Mouse (Mus musculus): ENCODE measurements around the gene Gm28557. TPM values are rescaled to one million over a fixed set of nuclear protein-coding genes. Genes with fewer than 3 reads are reported as not detected.
"Not testable (repeated sequence)": the region's sequence is repeated elsewhere in the genome, so short reads cannot be mapped to it uniquely, and the experiment has no call there.

Gm28557 gene
- total RNA-seq (2014; rRNA removed) (0.43 and 2.7 TPM in 2 replicates), polyA plus RNA-seq (2015; fragmentation: Nextera tagmentation; extraction: Ambion mirVana) (0.78 and 1.3 TPM in 2 replicates)

GRCm38 (mm10) chr13:67108194-67108820 lies at the start of gene Gm28557:
TSS of gene Gm28557 (minus strand) at chr13:67108604.
- H3K4me1 ChIP-seq (ENCODE audit: insufficient read depth, low read length): no peaks in the 10 kb centered on the region
- DNase-seq (ENCODE audit: low spot score): peak; percentile 98
- no peaks in the 10 kb centered on the region for H3K9me3 ChIP-seq (ENCODE audit: low read length)
- peak within 1 kb of the TSS; percentile 79 for H3K27ac ChIP-seq
- peak within 1 kb of the TSS; percentile 54 for H3K9ac ChIP-seq (replicated peaks; ENCODE audit: low read length)
- H3K36me3 ChIP-seq (ENCODE audit: insufficient read depth, low read length): no peaks in the 10 kb centered on the region
- ATAC-seq: peak; percentile 99
- peak within 1 kb of the TSS; percentile 60 for H3K4me3 ChIP-seq (ENCODE audit: low read length)
- under 1% methylated on average over 17 of the region's 17 CpGs for WGBS
- peak; percentile 93 for TF ChIP-seq CTCF (IDR thresholded peaks at IDR 0.05; ENCODE audit: low read depth)
- H3K27me3 ChIP-seq (ENCODE audit: insufficient read depth, low read length): no peaks in the 10 kb centered on the region
- peak within 1 kb of the TSS; percentile 87 for H3K4me2 ChIP-seq (ENCODE audit: low read depth, low read length)

GRCm38 (mm10) chr13:67128038-67128721 lies 19.8 kb upstream of the Gm28557 start:
- Histone ChIP-seq H3K9ac (replicated peaks; ENCODE audit: low read length) (peak overlapping the region; percentile 74), H3K27ac (peak overlapping the region; percentile 86), H3K4me3 (ENCODE audit: low read length) (peak overlapping the region; percentile 73), H3K4me1 (ENCODE audit: insufficient read depth, low read length) (no peaks in the 10 kb centered on the region), H3K36me3 (ENCODE audit: insufficient read depth, low read length) (no peaks in the 10 kb centered on the region), H3K27me3 (ENCODE audit: insufficient read depth, low read length) (no peaks in the 10 kb centered on the region), H3K4me2 (ENCODE audit: low read depth, low read length) (peak overlapping the region; percentile 79), H3K9me3 (ENCODE audit: low read length) (no peaks in the 10 kb centered on the region)
- ATAC-seq (peak; percentile 98), DNase-seq (ENCODE audit: low spot score) (peak; percentile 95)
- under 1% methylated on average over 18 of the region's 18 CpGs for WGBS
- TF ChIP-seq CTCF (IDR thresholded peaks at IDR 0.05; ENCODE audit: low read depth): peak; percentile 43

- ATAC-seq: peak; percentile 4; the same call in 1 of the 2 replicates
- Histone ChIP-seq H3K4me3 (ENCODE audit: low read length) (peak overlapping the region; percentile 73), H3K27ac (0 out of 2 replicates have a peak overlapping the region, but pooled peaks have one; percentile 4), H3K4me2 (ENCODE audit: low read depth, low read length) (peak overlapping the region; percentile 79), H3K9ac (replicated peaks; ENCODE audit: low read length) (peak overlapping the region; percentile 74; the same call in 1 of the 2 replicates)
- H3K4me1 ChIP-seq (ENCODE audit: insufficient read depth, low read length); H3K36me3 ChIP-seq (ENCODE audit: insufficient read depth, low read length); H3K9me3 ChIP-seq (ENCODE audit: low read length); DNase-seq (ENCODE audit: low spot score); H3K27me3 ChIP-seq (ENCODE audit: insufficient read depth, low read length): not testable (repeated sequence)
- 75% methylated on average over 10 of the region's 10 CpGs for WGBS
Measured at GRCm38 (mm10) chr13:67127507-67127906, 19.1 kb upstream of the Gm28557 start.

GRCm38 (mm10) chr13:67124460-67124859 lies 16.1 kb upstream of the Gm28557 start:
- no peaks in the 10 kb centered on the region for H3K27me3 ChIP-seq (ENCODE audit: insufficient read depth, low read length)
- H3K27ac ChIP-seq: no peak overlapping the region
- H3K9ac ChIP-seq (replicated peaks; ENCODE audit: low read length): no peak overlapping the region
- DNase-seq (ENCODE audit: low spot score): no peak
- H3K4me1 ChIP-seq (ENCODE audit: insufficient read depth, low read length): no peaks in the 10 kb centered on the region
- H3K9me3 ChIP-seq (ENCODE audit: low read length): no peaks in the 10 kb centered on the region
- no peak for ATAC-seq
- no peaks in the 10 kb centered on the region for H3K36me3 ChIP-seq (ENCODE audit: insufficient read depth, low read length)
- TF ChIP-seq CTCF (IDR thresholded peaks at IDR 0.05; ENCODE audit: low read depth): no peak
- no peak overlapping the region for H3K4me2 ChIP-seq (ENCODE audit: low read depth, low read length)
- WGBS: 93% methylated on average over 1 of the region's 1 CpGs
- no peak overlapping the region for H3K4me3 ChIP-seq (ENCODE audit: low read length)

GRCm38 (mm10) chr13:67121360-67121759 lies 13.0 kb upstream of the Gm28557 start, which contains the start of gene Zfp759:
TSS of gene Zfp759 (plus strand) at chr13:67121660.
- H3K4me2 ChIP-seq (ENCODE audit: low read depth, low read length); DNase-seq (ENCODE audit: low spot score); H3K36me3 ChIP-seq (ENCODE audit: insufficient read depth, low read length); H3K4me1 ChIP-seq (ENCODE audit: insufficient read depth, low read length); ATAC-seq; H3K27me3 ChIP-seq (ENCODE audit: insufficient read depth, low read length); H3K9me3 ChIP-seq (ENCODE audit: low read length); H3K27ac ChIP-seq; H3K9ac ChIP-seq (replicated peaks; ENCODE audit: low read length); H3K4me3 ChIP-seq (ENCODE audit: low read length): not testable (repeated sequence)

GRCm38 (mm10) chr13:67116163-67116562 lies 7.8 kb upstream of the Gm28557 start, which contains the start of gene Rslcan18:
TSS of gene Rslcan18 (minus strand) at chr13:67116263.
- H3K4me1 ChIP-seq (ENCODE audit: insufficient read depth, low read length); DNase-seq (ENCODE audit: low spot score); H3K9me3 ChIP-seq (ENCODE audit: low read length); H3K27me3 ChIP-seq (ENCODE audit: insufficient read depth, low read length); H3K9ac ChIP-seq (replicated peaks; ENCODE audit: low read length); ATAC-seq; H3K36me3 ChIP-seq (ENCODE audit: insufficient read depth, low read length); H3K4me3 ChIP-seq (ENCODE audit: low read length); H3K27ac ChIP-seq; H3K4me2 ChIP-seq (ENCODE audit: low read depth, low read length): not testable (repeated sequence)
- 94% methylated on average over 8 of the region's 8 CpGs for WGBS

GRCm38 (mm10) chr13:67113287-67113686 lies 4.9 kb upstream of the Gm28557 start:
- Histone ChIP-seq H3K4me1 (ENCODE audit: insufficient read depth, low read length) (no peaks in the 10 kb centered on the region), H3K4me3 (ENCODE audit: low read length) (no peak overlapping the region), H3K27me3 (ENCODE audit: insufficient read depth, low read length) (no peaks in the 10 kb centered on the region), H3K4me2 (ENCODE audit: low read depth, low read length) (no peak overlapping the region), H3K9ac (replicated peaks; ENCODE audit: low read length) (no peak overlapping the region), H3K36me3 (ENCODE audit: insufficient read depth, low read length) (no peaks in the 10 kb centered on the region), H3K27ac (no peak overlapping the region), H3K9me3 (ENCODE audit: low read length) (no peaks in the 10 kb centered on the region)
- no peak for TF ChIP-seq CTCF (IDR thresholded peaks at IDR 0.05; ENCODE audit: low read depth)
- ATAC-seq (no peak), DNase-seq (ENCODE audit: low spot score) (no peak)
- WGBS: 95% methylated on average over 2 of the region's 2 CpGs

Measured in hindbrain, postnatal 0 days (tissue).